Mouse (Mus musculus) heart, adult 2 months (tissue): ENCODE data around the gene Tlr7. TPM values are rescaled to one million over a fixed set of nuclear protein-coding genes. Genes with fewer than 3 reads are reported as not detected.

ENCODE experiments used
- DNase-seq, 2 experiments: peaks; one replicate each; pipeline ENCODE4 v3.0.0; 2021
- H3K27ac ChIP-seq: fragments of 200-600 bp; 2 replicates; pipeline ENCODE4 v1.8.1; 2022
- H3K27me3 ChIP-seq: fragments of 200-500 bp; 2 replicates; pipeline ENCODE4 v1.6.1; 2012; ENCODE audit warnings: mild to moderate bottlenecking, low read length, inconsistent platforms, mixed read lengths; ENCODE audit not compliant: control insufficient read depth, insufficient read depth
- H3K36me3 ChIP-seq: fragments of 200-500 bp; 2 replicates; pipeline ENCODE4 v1.6.1; 2012; ENCODE audit warnings: low read length, inconsistent platforms; ENCODE audit not compliant: control insufficient read depth, insufficient read depth
- H3K4me1 ChIP-seq: fragments of 200-500 bp; 2 replicates; pipeline ENCODE4 v1.6.1; 2011; ENCODE audit warnings: low read length; ENCODE audit not compliant: control insufficient read depth, insufficient read depth
- H3K4me3 ChIP-seq: fragments of 200-600 bp; 2 replicates; pipeline ENCODE4 v1.8.1; 2022
- H3K79me2 ChIP-seq: fragments of 200-500 bp; replicated peaks from 2 replicates; pipeline ENCODE4 v1.6.1; 2012; ENCODE audit warnings: mild to moderate bottlenecking, inconsistent platforms, low read length, moderate library complexity, mixed read lengths; ENCODE audit not compliant: control insufficient read depth, insufficient read depth
- H3K9ac ChIP-seq: fragments of 200-500 bp; 2 replicates; pipeline ENCODE4 v1.6.1; 2012; ENCODE audit warnings: low read depth, mild to moderate bottlenecking, control low read depth, inconsistent platforms, low read length, mixed read lengths
- CTCF ChIP-seq: fragments of 200-600 bp; IDR thresholded peaks from 2 replicates; pipeline ENCODE4 v1.8.1; 2022; ENCODE audit warnings: antibody characterized with exemption, mild to moderate bottlenecking, moderate library complexity
- EP300 ChIP-seq: fragments of 200-500 bp; IDR thresholded peaks from 2 replicates; pipeline ENCODE4 v1.6.1; 2011; ENCODE audit warnings: low read depth, low read length, control low read depth; ENCODE audit not compliant: insufficient read depth
- POLR2A ChIP-seq: fragments of 200-500 bp; IDR thresholded peaks from 2 replicates; pipeline ENCODE4 v1.6.1; 2011; ENCODE audit warnings: mild to moderate bottlenecking, low read depth, low read length, control low read depth; ENCODE audit not compliant: insufficient read depth
- WGBS: fragments of 180-500 bp; shearing (Covaris S2); methylation state at CpG from one replicate; pipeline ENCODE4 v1.1.7; 2018; 5-methylcytosine and 5-hydroxymethylcytosine counted together
- intact Hi-C: fragments of 180-260 bp; cut with DNase I; formaldehyde crosslinking; loops from one replicate; pipeline ENCODE4 v1.15.1; 2025
- polyA plus RNA-seq: library from polyadenylated mRNA; depleted of rRNA; stranded (reverse); fragments of >200 nt; gene quantifications from 2 replicates; pipeline ENCODE4 v1.2.3, GENCODE M21; 2012
- total RNA-seq, 2 experiments: library from RNA; stranded (reverse); gene quantifications; 2 replicates each; pipeline ENCODE4 v1.2.3; 2021

The Tlr7 gene
- total and polyA plus RNA-seq, 3 experiments, result 0.57 to 2.5 (median 1.7) TPM

- intact Hi-C loops, result no loop called here
- 60% methylated on average over 4 of the region's 4 CpGs for WGBS
- no peaks in the 10 kb centered on the region for H3K4me1 ChIP-seq
- TF ChIP-seq CTCF (no peak), POLR2A (no peak), EP300 (no peak)
- no peak overlapping the region for H3K27ac ChIP-seq
- no peak overlapping the region for H3K9ac ChIP-seq
- H3K79me2 ChIP-seq, result no peaks in the 10 kb centered on the region
- H3K4me3 ChIP-seq, result no peak overlapping the region
- H3K36me3 ChIP-seq, result no peaks in the 10 kb centered on the region
- H3K27me3 ChIP-seq, result no peaks in the 10 kb centered on the region
- DNase-seq, result no peak
Observed at GRCm38 (mm10) chrX:167330993-167331392, 635 bp upstream of the Tlr7 start.

GRCm38 (mm10) chrX:167329620-167330019 lies 738 bp downstream of the Tlr7 start:
- no peaks in the 10 kb centered on the region for H3K79me2 ChIP-seq
- no peak for DNase-seq
- intact Hi-C loops, result no loop called here
- no peak overlapping the region for H3K4me3 ChIP-seq
- H3K4me1 ChIP-seq, result no peaks in the 10 kb centered on the region
- no peaks in the 10 kb centered on the region for H3K27me3 ChIP-seq
- H3K27ac ChIP-seq, result no peak overlapping the region
- no peak overlapping the region for H3K9ac ChIP-seq
- no peaks in the 10 kb centered on the region for H3K36me3 ChIP-seq
- 88% methylated on average over 1 of the region's 1 CpGs for WGBS
- TF ChIP-seq POLR2A, result no peak
- no peak for TF ChIP-seq CTCF
- TF ChIP-seq EP300, result no peak

- WGBS, result 46% methylated on average over 1 of the region's 1 CpGs
- intact Hi-C loops, result no loop called here
- H3K36me3 ChIP-seq, result no peaks in the 10 kb centered on the region
Observed at GRCm38 (mm10) chrX:167329098-167329497, 1.3 kb downstream of the Tlr7 start.

GRCm38 (mm10) chrX:167328519-167328918 lies 1.8 kb downstream of the Tlr7 start:
- 82% methylated on average over 3 of the region's 3 CpGs for WGBS
- Histone ChIP-seq H3K79me2 (no peaks in the 10 kb centered on the region), H3K36me3 (no peaks in the 10 kb centered on the region), H3K4me3 (no peak overlapping the region), H3K4me1 (no peaks in the 10 kb centered on the region), H3K9ac (no peak overlapping the region), H3K27me3 (no peaks in the 10 kb centered on the region), H3K27ac (no peak overlapping the region)
- intact Hi-C loops, result no loop called here
- DNase-seq, result no peak
- TF ChIP-seq CTCF, result no peak
- TF ChIP-seq EP300, result no peak
- TF ChIP-seq POLR2A, result no peak

More at GRCm38 (mm10) chrX:167329098-167329497, 1.3 kb downstream of the Tlr7 start:
- no peak for TF ChIP-seq EP300
- TF ChIP-seq POLR2A, result no peak
- no peak for TF ChIP-seq CTCF
- no peaks in the 10 kb centered on the region for H3K4me1 ChIP-seq
- no peaks in the 10 kb centered on the region for H3K79me2 ChIP-seq
- H3K27me3 ChIP-seq, result no peaks in the 10 kb centered on the region
- peak in 1 of 2 experiments; percentile 25 for DNase-seq
- H3K27ac ChIP-seq, result no peak overlapping the region
- H3K4me3 ChIP-seq, result no peak overlapping the region
- no peak overlapping the region for H3K9ac ChIP-seq

- Histone ChIP-seq H3K4me1 (no peaks in the 10 kb centered on the region), H3K36me3 (no peaks in the 10 kb centered on the region), H3K9ac (no peak overlapping the region), H3K27ac (no peak overlapping the region), H3K79me2 (no peaks in the 10 kb centered on the region), H3K4me3 (no peak overlapping the region), H3K27me3 (no peaks in the 10 kb centered on the region)
- intact Hi-C loops, result no loop called here
- no peak for TF ChIP-seq POLR2A
- no peak for TF ChIP-seq CTCF
- TF ChIP-seq EP300, result no peak
- WGBS, result 71% methylated on average over 1 of the region's 1 CpGs
- no peak for DNase-seq
Observed at GRCm38 (mm10) chrX:167323742-167324141, 6.6 kb downstream of the Tlr7 start.

- H3K79me2 ChIP-seq, result no peaks in the 10 kb centered on the region
- H3K9ac ChIP-seq, result no peak overlapping the region
- H3K27ac ChIP-seq, result no peak overlapping the region
- H3K36me3 ChIP-seq, result no peaks in the 10 kb centered on the region
- intact Hi-C loops, result no loop called here
- no peak overlapping the region for H3K4me3 ChIP-seq
- TF ChIP-seq CTCF, result no peak
- TF ChIP-seq POLR2A, result no peak
- no peak for TF ChIP-seq EP300
- WGBS, result 53% methylated on average over 4 of the region's 4 CpGs
- H3K4me1 ChIP-seq, result no peaks in the 10 kb centered on the region
- no peak for DNase-seq
- H3K27me3 ChIP-seq, result no peaks in the 10 kb centered on the region
Observed at GRCm38 (mm10) chrX:167321233-167321806, 9.0 kb downstream of the Tlr7 start.
